Mouse (Mus musculus): ENCODE measurements around the gene Zer1.
"Not testable (repeated sequence)": the region's sequence is repeated elsewhere in the genome, so short reads cannot be mapped to it uniquely, and the experiment has no call there.

The Zer1 gene

DNA sequence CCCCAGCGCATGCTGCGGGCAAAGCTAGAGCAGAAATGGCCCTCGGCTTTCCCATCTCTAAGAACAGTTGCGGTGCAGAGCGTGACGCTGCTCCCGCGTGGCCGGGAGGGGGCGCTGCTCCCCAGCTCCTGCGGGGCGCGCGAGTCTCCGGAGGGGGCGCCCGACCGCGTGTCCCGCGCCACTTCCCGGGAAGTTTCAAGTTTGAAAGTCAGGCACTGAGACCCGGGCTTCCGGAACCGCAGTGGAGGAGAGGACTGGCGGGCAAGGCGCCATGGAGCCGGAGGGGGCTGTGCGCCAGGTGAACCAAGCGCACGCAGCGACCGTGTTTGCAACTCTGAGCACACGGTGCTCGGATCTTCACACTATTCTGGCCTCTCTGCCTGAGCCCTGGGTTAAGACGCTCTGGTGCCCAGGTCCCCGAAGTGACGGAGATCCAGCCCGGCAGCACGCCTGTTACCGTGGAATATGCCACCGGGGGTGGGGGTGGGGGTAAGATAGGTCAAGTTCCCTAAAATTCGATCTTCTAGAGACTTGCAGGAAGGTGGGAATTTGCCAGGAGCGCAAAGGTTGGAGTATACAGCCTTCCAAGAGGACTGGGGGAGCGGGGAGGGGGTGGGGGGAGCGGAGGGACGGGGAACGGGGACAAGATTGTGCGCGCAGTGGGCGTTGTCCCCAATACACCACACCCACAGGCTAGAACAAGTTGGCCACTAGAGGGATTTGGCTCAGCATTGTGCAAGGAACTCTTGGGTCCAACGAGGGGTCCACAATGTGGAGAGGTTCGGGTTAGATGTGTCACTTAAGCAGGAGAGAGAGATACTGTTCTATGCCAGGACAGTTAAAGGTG lies 46.7 kb downstream of the Zer1 start, which contains the start of gene Pkn3:
TSS of gene Pkn3 (plus strand) at position 183 of the 847 bp plus-strand sequence.
- peak; percentile 82 to 87 for DNase-seq (ENCODE audit: low spot score in 2 of 2)

DNA sequence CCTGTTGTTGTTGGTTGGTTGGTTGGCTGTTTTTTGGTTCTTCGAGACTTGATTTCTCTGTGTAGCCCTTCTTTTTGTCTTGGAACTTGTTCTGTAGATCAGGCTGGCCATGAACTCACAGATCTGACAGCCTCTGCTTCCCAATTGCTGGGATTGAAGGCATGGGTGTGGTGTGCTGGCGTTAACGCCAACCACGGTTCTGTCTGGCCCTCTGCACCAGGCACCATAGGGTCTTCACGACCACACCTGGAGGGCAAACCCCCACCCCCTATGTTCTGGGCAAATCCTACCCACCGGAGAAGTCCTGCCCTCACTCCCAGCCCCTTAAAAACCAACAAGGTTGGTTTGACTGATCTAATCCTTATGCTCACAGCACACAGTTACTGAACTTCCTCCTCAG lies 47.4 kb downstream of the Zer1 start:
- DNase-seq (ENCODE audit: low spot score in 2 of 2), result no peak

DNA sequence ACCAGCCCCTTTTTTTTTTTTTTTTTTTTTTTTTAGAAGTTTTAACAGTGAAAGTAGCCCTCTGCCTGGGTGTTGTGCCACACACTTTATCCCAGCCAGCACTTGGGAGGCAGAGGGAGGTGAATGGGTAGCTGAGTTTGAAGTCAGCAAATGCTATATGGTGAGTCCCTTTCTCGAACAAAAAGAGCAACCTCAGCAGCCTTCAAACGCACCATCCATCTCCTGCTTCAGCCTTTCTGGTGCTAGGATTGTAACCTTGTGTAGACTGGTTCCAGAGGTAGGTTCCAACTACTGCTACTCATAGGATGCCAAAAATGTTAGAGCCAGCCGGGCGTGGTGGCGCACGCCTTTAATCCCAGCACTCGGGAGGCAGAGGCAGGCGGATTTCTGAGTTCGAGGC lies 47.9 kb downstream of the Zer1 start:
- DNase-seq (ENCODE audit: low spot score in 2 of 2), result no peak

DNA sequence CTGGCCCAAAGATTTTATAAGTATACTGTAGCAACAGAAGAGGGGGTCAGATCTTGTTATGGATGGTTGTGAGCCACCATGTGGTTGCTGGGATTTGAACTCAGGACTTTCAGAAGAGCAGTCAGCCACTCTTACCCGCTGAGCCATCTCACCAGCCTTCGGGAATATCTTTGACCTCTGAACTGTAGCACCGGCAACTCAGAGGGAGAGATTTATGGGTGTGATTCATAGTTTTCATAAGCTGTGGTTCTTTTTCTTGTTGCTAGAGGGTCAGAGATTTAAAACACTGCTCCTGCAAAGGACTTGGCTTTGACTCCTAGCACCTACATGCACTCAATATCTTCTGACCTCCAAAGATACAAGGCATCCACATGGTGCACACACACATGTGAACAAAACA lies 48.8 kb downstream of the Zer1 start:
- no peak for DNase-seq (ENCODE audit: low spot score in 2 of 2)

DNA sequence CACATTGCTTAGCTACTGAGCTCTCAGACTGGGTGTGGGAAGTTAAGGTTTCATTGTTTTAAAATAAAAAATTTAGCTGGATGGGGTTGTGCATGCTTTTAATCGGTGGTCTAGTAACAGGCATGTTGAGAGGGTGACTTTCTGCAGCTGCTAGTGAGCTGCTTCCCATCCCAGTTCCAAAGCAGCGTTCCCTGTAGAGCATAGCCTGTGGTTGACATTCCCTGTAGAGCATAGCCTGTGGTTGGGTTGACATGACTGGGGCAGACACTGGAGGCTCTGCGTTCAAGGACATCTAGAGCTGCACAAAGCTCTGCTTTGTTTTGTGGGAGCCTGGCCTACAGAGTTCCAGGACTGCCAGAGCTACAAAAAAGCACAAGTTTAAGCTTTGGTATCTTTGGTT lies 51.1 kb downstream of the Zer1 start:
- DNase-seq (ENCODE audit: low spot score in 2 of 2), result no peak

DNA sequence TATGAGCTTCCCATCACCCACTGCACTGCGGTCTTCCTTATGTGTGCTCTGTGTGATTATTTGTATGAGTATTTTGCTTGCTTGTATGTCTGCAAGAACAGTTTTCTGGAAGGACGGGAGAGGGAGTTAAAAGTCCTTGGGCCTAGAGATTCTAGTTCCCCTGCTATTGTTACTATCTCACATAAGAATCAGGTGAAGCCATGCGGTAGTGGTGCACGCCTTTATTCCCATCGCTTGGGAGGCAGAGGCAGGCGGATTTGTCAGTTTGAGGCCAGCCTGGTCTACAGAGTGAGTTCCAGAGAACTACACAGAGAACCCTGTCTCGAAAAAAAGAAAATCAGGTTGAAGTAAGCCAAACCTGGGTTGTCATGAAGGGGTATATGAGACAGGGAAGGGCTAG lies 51.5 kb downstream of the Zer1 start:
- DNase-seq (ENCODE audit: low spot score in 2 of 2), result no peak

DNA sequence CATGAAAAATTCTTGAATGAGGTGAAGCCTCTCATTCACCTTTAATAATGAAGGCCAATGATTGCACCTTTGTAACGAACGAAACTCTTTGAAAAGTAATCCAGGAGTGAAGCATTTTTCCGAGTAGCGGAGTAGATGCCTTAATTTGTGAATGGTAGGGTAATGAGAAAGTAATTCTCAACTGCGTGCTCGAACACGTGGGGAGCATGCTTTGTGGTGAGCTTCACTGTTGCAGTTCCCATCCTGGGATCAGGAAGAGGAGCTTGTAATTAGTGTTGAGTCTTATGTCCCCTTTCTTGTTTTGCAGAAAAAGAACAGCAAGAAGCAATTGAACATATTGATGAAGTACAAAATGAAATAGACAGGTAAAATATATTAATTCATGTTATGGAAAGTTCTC lies 56.4 kb downstream of the Zer1 start:
- no peak for DNase-seq (ENCODE audit: low spot score in 2 of 2)

DNA sequence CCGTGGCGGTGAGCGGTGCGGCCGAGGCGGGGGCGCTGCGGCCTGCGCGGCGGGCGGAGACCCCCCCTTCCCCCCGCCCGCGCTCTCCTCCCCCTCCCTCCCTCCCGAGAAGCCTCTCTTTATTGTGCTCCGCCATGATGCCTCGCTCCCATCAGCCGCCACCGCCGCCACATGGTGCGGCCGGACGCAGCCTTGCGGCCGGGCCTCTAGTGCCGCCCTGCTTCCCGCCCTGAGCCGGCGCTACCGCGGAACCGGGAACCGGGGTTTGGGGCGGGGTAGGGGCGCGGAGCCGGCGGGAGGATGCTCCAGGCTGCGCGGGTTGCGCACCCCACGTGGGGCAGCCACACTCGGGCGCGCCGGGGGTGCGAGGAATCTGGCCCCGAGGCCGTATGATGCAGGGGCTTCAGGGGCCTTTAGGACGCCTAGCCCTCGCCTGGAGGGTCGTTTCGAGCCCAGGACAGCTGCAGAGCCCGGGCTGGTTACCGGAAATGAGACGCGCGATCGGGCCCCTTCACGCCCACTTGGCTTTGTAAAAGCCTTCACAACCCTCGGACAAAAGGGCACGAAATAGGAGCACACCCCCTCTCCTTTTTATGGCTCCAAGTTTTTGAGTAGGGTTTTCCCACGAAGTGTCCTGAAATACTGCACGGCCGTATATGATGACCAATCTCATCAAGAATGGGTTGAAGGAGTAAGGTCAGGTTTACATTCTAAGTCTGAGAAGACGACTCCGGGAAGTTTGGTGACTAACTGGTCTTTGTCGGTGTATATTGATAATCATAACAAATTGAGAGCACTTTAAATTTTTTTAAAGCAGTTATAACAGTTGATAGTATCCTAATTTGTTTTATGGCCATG lies 57.1 kb downstream of the Zer1 start:
- DNase-seq (ENCODE audit: low spot score in 2 of 2), result peak; percentile 55 to 60

DNA sequence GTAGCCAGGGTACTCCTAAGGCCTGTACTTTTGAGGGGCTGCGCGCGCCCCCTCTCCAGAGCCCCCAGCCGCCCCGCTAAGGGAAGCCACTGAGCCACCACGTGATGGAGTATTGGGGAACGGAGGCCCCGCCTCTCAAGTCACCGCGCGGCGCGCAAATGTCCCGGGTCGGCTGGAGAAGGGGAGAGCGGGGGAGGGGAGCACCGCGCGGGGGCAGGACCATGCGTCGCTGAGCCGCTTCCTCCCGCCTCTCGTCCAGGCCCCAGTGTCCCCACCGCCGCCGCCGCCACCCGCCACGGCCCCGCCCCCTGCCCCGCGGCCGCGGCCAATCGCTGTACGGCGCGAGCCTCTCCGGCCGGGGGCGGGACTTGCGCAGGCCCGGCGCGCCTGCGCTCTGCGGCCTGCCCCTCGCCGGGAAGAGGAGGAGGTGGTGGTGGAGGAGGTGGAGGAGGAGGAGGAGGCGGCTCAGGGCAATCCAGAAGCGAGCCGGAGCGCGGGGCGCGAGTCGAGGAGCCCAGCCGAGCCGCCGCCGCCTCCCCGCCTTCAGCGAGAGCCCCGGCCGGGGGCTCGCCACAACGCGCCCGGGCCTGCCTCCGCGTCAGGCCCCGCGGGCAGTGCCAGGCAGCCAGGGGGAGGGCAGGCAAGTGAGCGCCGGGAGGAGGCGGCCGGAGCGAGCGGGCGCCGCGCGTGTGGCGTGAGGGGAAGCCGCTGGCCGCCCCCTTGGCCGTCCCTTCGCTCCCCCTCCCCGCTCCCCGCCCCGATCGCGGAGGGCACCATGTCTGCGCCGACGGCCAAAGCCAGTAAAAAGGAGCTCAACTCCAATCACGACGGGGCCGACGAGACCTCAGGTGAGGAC lies 58.1 kb downstream of the Zer1 start:
- DNase-seq (ENCODE audit: low spot score in 2 of 2), result peak; percentile 92 to 95

DNA sequence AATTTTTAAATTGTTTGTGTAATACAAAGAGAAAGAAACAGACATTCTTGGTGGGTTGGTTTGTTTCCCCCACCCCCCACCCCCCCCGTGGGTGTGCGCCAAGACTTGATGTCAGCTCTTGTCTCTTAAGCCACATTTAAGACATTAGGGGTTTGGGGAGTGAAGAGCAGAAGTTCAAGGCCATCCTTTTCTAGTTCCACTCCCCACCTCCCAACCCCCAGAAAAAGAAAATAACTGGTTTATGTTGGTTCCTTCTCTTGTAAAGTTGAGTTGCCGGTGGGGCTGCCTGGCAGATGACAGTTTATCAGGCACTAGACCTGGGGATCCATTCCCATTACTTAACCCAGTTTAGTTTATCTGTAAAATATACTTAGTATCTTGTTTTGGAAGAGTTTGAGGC lies 60.1 kb downstream of the Zer1 start:
- no peak for DNase-seq (ENCODE audit: low spot score in 2 of 2)

DNA sequence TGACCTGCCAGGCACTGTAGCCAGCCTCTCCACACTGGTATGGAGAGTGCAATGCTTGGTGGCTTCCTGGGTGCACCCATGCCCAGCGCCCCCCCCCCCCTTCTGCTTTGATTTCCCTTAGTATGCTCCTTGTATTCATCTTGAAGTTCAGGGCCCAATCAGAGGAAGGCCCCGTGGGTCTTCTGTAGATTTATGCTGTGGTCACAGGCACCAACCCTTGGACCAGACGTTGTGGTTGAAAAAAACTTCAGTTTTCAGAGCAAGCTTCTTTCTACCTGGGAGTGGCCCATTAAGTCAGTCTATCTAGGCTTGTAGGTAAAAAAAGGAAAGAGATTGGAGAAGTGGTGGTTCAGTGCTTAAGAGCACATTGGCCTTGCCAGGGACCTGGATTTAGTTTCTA lies 60.6 kb downstream of the Zer1 start:
- DNase-seq (ENCODE audit: low spot score in 2 of 2), result peak in 1 of 2 experiments; percentile 20

DNA sequence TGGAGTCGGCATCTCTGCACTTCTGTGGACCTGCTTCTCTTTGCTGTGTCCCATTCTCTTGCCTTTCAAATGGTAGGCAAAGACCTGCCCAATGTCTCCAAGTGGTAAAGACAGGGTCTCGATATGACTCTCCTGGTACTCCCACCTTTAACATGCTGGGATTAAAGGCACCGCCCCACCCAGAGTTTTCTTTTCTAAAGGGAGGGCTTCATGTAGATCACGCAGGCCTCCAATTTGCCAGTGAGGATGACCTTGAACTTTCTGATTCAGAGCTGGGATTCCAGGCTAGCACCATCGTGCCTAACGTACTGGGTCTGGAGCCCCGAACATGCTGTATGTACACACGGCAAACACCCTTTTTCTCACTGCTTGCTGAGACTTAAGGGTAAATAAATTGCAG lies 61.1 kb downstream of the Zer1 start:
- no peak for DNase-seq (ENCODE audit: low spot score in 2 of 2)

DNA sequence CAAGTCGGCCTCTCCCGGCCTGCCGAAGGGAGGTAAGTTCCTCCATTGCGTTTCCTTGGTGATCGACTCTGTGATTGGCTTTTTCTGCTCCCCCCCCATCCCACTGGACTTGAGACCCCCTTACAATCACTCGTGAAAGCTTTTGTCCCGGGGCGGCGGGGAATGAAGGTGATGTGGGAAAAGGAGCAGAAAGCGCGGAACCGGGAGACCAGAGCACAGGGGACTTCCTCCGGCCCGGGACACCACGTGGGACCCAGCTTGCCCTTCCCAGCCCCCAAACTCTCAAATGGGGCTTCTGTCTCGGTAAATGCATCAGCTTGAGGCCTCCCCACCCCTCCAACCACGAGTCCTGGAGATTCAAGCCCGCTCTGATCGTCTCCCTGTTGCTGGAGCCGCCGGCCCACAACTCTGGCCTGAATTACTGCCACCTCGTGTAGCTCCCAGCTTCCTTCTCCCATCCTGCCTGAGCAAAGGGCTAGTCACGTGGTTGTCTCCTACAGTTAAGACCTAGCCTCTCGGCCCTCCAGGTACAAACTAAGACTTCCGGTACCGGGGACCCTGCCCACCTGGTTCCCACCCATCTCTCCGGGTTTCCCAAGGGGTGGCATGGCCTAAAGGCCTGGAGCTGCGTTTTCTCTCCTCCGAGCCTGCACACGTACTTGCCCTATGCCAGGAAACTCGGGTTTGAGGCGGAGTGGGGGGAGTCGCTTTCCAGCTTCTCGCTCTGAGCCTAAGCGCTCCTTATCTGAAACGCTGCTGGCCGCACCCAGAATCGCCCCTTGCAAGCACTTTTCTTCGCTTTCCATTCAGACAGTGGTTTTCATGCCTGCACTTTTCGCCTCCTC lies 61.9 kb downstream of the Zer1 start:
- DNase-seq (ENCODE audit: low spot score in 2 of 2), result peak; percentile 62 to 66

DNA sequence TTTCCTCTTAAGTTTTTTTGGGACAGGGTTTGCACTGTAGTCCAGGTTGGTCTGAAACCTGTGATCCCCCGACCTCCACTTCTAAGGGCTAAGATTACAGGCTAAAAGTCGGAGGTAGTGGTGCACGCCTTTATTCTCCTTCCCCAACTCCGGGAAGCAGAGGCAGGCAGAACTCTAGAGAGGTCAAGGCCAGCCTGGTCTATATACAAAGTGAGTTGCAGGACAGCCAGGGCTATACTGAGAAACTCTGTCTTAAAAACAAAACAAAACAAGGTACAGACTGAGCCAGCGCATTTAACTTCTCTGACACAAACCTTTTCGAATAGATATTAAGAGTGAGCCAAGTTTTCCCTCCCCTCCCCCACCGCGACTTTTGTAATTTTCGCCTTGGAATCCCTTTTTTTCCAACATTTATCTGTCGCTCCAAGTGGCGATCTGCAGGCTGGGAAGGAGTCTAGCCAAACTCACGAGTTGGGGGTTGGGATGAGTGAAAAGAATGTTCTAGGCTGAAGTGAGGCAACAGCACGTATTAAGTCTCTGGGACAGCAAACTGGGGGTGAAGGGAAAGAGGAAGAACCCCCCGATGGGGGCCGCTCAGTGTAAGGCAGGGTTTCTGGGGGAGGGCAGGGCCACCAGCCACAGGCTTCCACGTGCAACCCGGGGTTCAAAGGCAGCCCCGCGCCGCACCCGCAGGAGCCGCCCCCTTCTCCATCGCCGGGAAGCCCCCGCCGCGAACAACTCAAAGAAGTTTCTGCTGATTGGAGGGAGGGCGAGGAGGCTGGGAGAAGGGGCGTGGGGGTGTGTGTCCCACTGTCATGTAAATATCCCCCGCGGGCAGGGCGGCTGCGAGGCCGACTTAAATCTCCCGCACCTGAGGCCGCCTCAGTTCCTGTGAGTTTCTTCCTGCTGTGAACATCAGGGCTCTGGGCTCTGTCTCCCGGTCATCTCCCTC lies 62.9 kb downstream of the Zer1 start:
- peak; percentile 41 to 57 for DNase-seq (ENCODE audit: low spot score in 2 of 2)

DNA sequence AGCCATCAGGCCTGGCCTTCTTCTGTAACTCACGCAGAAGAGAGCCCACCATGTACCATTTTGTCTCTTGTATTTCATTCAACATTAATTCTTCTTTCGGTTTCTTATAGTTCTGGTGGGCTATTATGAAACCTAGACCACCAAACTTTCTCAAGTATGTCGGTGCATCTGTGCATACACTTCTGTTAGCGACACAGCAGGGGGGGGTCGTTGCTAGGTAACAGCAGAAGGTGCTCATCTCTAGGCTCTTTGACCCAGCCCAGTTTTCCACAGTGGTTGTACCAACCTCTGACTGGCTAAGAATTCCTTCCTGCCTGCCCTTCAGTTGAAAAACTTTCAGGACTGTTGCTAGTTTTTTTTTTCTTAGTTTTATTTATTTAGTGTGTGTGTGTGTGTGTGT lies 66.0 kb downstream of the Zer1 start:
- no peak for DNase-seq (ENCODE audit: low spot score in 2 of 2)

DNA sequence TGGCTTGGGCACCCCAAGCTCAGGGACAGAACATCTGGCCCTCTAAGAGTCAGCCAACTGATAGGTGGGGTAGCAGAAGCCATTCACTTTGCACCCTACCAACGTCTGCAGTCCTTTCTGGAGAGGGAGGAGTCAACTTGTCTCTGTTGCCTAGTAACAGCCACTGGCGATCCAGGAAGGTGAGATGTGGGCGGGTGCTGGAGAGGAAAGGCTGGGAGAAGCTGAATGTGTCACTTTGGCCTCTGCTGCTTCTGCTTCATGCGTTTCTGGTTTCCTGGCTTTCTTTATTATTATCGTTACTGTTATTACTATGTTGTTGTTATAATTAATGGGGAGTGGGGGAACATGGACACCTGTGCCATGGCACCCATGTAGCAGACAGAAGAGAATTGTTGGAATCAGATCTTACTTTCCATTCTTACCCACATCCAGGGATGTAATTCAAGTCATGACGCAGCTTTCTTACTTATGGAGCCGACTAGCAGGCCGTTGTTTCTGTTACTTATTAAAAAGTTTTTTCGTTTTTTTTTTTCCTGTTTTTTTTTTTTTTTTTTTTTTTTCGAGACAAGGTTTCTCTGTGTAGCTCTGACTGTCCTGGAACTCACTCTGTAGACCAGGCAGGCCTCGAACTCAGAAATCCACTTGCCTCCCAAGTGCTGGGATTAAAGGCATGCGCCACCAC lies 67.0 kb downstream of the Zer1 start, which contains the start of gene Set:
TSS of gene Set (plus strand) at position 156 of the 682 bp plus-strand sequence.
- DNase-seq (ENCODE audit: low spot score in 2 of 2), result peak in 1 of 2 experiments; percentile 55

DNA sequence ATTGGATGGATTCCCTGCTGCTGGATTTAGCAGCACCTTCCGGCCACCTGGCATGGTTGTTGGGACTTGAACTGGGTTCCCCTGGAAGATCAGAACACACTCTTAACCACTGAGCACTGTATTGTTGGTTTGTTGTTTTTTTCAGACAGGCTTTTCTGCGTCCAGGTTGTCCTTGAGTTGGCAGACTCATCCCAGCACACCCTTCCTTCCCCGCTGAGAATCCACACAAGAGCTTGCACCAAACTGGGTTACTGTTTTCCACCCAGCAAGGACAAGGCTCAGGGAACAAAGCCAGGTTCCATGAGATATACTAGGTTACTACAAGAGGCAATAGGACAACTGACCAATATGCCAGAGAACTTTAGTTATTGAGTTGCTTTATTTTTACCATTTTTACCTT lies 67.6 kb downstream of the Zer1 start:
- DNase-seq (ENCODE audit: low spot score in 2 of 2), result no peak

DNA sequence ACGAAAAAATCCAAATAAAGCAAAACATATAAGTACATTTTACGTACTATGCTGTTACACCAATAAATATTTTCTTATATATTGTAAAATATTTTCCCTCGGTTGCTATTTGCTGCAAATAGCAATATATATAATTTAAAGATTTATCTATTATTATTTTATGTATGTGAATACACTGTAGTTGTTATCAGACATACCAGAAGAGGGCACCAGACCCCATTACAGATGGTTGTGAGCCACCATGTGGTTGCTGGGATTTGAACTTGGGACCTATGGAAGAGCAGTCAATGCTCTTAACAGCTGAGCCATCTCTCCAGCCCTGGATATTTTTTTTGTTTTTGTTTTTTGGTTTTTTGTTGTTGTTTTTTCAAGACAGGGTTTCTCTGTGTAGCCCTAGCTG lies 69.1 kb downstream of the Zer1 start:
- DNase-seq (ENCODE audit: low spot score in 2 of 2), result not testable (repeated sequence)
